ENCODE assay signal across 9 mouse cellular contexts in the genomic region with DNA sequence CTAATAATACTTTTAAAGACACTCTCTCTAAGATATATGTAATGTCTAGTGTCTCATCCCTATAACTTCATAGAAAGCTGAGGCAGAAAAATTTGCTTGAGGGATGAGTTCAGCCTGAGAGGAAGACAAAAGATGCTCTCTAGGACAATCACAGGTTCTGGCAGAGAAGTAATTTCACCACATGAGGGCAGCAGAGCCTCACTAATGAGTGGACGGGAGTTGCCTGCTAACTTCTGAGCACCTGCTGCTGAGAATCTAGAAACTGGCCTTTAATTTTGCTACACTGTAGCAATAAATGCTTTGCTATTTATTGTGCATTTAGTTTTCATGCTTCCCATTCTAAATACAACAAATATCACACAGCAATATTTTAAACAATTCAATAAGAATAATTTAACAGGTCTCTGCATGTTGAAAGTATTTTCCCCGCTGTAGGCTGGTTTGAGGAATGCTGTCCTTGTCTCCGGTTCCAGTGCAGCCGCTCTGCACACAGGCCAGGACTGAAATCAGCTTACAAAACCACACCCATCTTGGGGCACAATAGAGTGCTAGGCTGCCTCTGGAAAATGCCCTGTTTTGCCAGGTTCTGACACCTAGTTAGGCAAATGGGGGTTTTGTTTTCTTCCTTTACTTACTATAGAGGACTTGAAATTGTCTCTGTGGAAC. TPM values are rescaled to one million over a fixed set of nuclear protein-coding genes. Genes with fewer than 3 reads are reported as not detected.
DNase-seq lines count a peak whose midpoint lies in the region; ATAC-seq and TF ChIP-seq lines count a peak whose summit lies in the region.
"Had no signal": no experiment of that assay in that cellular context is flagged by ENCODE, and none has a peak within 500 bp of the region (broad histone marks: within the 10 kb centered on the region; RNA-seq: fewer than 3 reads in every experiment).

No protein-coding gene starts in this region.

- H3K36me3 ChIP-seq in hindbrain, embryonic 14.5 days (replicated peaks; ENCODE audit: control insufficient read depth, insufficient read depth): no peaks in the 10 kb centered on the region
- H3K36me3 ChIP-seq in hindbrain, embryonic 13.5 days: no peaks in the 10 kb centered on the region

- H3K27ac ChIP-seq in hindbrain, embryonic 14.5 days: no peak overlapping the region
- no peak overlapping the region for H3K27ac ChIP-seq in hindbrain, embryonic 13.5 days
- no peak overlapping the region for H3K27ac ChIP-seq in left cerebral cortex, adult 2 months

- H3K4me3 ChIP-seq in hindbrain, embryonic 14.5 days (replicated peaks; ENCODE audit: low read length): no peak overlapping the region
- no peak overlapping the region for H3K4me3 ChIP-seq in hindbrain, embryonic 13.5 days
- no peak overlapping the region for H3K4me3 ChIP-seq in left cerebral cortex, adult 2 months
- H3K4me3 ChIP-seq: myocyte had no signal

- H3K27me3 ChIP-seq in hindbrain, embryonic 14.5 days (ENCODE audit: control insufficient read depth, insufficient read depth, low read length): no peaks in the 10 kb centered on the region
- H3K27me3 ChIP-seq in hindbrain, embryonic 13.5 days: 0 out of 2 replicates have a peak, but pooled peaks cover 7% of the 10 kb centered on the region

- ATAC-seq in hindbrain, embryonic 14.5 days (ENCODE audit: low FRiP score): no peak
- no peak for ATAC-seq in hindbrain, embryonic 13.5 days (ENCODE audit: low FRiP score)
- peak; percentile 52 for ATAC-seq in granulocyte monocyte progenitor cell, adult 5-6 weeks (replicated peaks; ENCODE audit: poor library complexity, severe bottlenecking)

- no peak overlapping the region for H3K4me2 ChIP-seq in hindbrain, embryonic 14.5 days (replicated peaks)
- H3K4me2 ChIP-seq in hindbrain, embryonic 13.5 days: no peak overlapping the region

- H3K4me1 ChIP-seq in hindbrain, embryonic 14.5 days (replicated peaks; ENCODE audit: control insufficient read depth, insufficient read depth, low read length): no peaks in the 10 kb centered on the region
- no peaks in the 10 kb centered on the region for H3K4me1 ChIP-seq in hindbrain, embryonic 13.5 days (replicated peaks)

- 43% methylated on average over 4 of the region's 4 CpGs for WGBS in hindbrain, embryonic 14.5 days
- WGBS in hindbrain, embryonic 13.5 days: 42% methylated on average over 4 of the region's 4 CpGs

- peak; percentile 88 for TF ChIP-seq CTCF in left cerebral cortex, adult 2 months (IDR thresholded peaks at IDR 0.05)

- no peak overlapping the region for H3K9ac ChIP-seq in hindbrain, embryonic 14.5 days
- no peak overlapping the region for H3K9ac ChIP-seq in hindbrain, embryonic 13.5 days

- DNase-seq in hindbrain, embryonic 14.5 days (ENCODE audit: low spot score): peak; percentile 96
- peak; percentile 65 for DNase-seq in Muller cell, postnatal 12 days (ENCODE audit: inconsistent ontology term)
- DNase-seq in cerebellum, adult 9-11 months: peak; percentile 69
- DNase-seq in left cerebral cortex, adult 2 months (ENCODE audit: extremely low spot score in 1 of 2, low spot score in 2 of 2): peak; percentile 73 to 75
- DNase-seq in naive thymus-derived CD4-positive, alpha-beta T cell, adult 2 months (ENCODE audit: low read depth): peak; percentile 88
- peak; percentile 75 for DNase-seq in thymus, postnatal 0 days (ENCODE audit: low spot score)

- intact Hi-C loops in left cerebral cortex, adult 2 months (cut with DNase I): loop anchor here (2.0 to 10.0 kb wide), 4 partner anchors 268 to 1178 kb away; no protein-coding TSS in a partner anchor

- H3K9me3 ChIP-seq in hindbrain, embryonic 14.5 days (ENCODE audit: control insufficient read depth, low read length): no peaks in the 10 kb centered on the region
- no peaks in the 10 kb centered on the region for H3K9me3 ChIP-seq in hindbrain, embryonic 13.5 days

RNA-seq across cellular contexts. Expression of a gene that starts 5.1 kb away (rescaled TPM):
- polyA plus RNA-seq in hindbrain, embryonic 14.5 days (2014; fragmentation: Nextera tagmentation; extraction: Ambion mirVana): not detected in 2 replicates
- not detected in 2 replicates for polyA plus RNA-seq in hindbrain, embryonic 13.5 days (2015; fragmentation: Nextera tagmentation; extraction: Ambion mirVana)
- total RNA-seq in granulocyte monocyte progenitor cell, adult 5-6 weeks (2014; fragmentation: Nextera tagmentation): not detected in 2 replicates
- total RNA-seq in granulocyte monocyte progenitor cell, adult 5-6 weeks (2017): not detected in 2 replicates
- under 1 TPM in 1 of 2 experiments, not detected in 1; 0.14 TPM for total RNA-seq in left cerebral cortex, adult 2 months (2021)
- polyA plus RNA-seq in thymus, postnatal 0 days (2015; fragmentation: Nextera tagmentation; extraction: Ambion mirVana): not detected in 2 replicates
- polyA plus RNA-seq: myocyte had no signal

RNA-seq across cellular contexts. Expression of a gene that starts 54.0 kb away (rescaled TPM):
- 73.0 and 85.4 TPM in 2 replicates for polyA plus RNA-seq in hindbrain, embryonic 14.5 days (2014; fragmentation: Nextera tagmentation; extraction: Ambion mirVana)
- 149 and 172 TPM in 2 replicates for polyA plus RNA-seq in hindbrain, embryonic 13.5 days (2015; fragmentation: Nextera tagmentation; extraction: Ambion mirVana)
- total RNA-seq in granulocyte monocyte progenitor cell, adult 5-6 weeks (2014; fragmentation: Nextera tagmentation): 212 and 423 TPM in 2 replicates
- 721 and 833 TPM in 2 replicates for total RNA-seq in granulocyte monocyte progenitor cell, adult 5-6 weeks (2017)
- 100 to 1,000 TPM; 278 to 279 TPM for total RNA-seq in left cerebral cortex, adult 2 months (2021)
- polyA plus RNA-seq in thymus, postnatal 0 days (2015; fragmentation: Nextera tagmentation; extraction: Ambion mirVana): 150 and 161 TPM in 2 replicates
